Mouse (Mus musculus): ENCODE measurements around the gene Inpp4b.
A peak's percentile ranks its signal among the peaks of the same experiment; 100 is the strongest.

The Inpp4b gene

DNA sequence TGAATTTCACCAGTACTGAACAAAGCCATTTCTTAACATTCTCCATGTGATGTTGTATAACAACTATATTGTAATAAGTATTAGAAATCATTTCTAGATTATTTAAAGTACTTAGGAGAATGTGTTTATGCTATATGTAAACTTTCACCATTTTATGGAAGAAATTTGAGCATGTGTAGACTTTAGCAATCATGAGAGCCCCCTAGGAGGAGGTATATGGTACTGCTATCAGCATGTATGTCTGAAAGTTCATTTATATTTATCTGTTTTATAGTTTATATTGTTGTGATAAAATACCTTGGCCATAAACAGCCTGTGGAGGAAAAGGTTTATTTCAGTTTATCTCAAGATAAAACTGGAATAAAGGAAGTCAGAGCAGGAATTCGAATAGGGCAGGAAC is 141.5 kb downstream of the Inpp4b start:
- DNase-seq: no peak

DNA sequence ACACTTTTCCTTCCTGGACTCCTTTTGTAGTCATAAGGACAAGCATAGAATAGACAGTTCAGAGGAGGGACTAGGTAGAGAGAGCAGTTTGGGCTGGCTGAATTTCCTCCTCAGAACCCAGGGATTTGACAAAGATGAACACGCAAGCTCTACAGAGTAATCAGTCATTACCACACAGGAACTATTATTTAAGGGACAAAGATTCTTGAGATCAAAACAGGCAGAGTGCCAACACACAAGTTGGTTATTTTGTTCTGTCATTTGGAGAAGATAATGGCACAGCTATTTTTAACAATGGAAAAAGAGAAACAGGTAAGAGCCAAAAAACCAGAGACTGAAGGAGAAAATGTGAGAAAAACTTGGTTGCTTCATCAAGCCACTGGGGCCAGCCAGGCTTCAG is 143.3 kb downstream of the Inpp4b start:
- peak; percentile 13 for DNase-seq

DNA sequence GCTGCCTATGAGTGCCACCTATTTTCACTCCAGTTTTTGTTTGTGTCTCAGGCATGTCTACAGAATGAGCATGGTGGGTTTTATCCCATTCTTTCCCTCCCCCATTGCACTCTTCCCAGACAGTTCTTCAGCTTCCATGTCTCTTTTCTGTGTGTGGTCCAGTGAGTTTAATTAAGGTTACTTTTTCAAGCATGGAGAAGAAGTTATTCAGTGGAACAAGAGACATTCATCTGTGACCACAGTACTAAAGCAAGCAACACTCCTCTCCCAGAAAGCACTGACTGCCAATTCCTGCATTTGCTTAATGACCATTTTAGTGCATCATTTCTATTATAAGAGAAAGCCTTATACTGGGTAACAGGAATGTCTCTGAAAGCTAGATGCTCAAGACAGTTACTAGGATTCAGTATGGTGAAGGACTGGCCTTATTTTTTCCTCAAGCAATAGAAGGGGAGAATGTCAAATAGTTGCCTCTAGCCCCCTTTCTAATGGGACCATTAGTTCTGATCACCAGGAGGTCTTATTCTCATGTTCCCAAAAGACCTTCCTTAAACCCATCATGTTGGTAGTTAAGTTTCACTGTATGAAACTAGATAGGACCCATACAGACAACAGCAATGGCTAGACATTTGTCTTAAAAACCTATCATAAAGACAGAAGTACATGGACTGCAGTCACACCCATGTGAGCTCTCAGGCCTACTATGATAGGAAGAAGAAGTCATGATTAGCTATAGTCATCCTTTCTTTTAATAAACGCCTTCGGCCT is 147.7 kb downstream of the Inpp4b start:
- no peak for DNase-seq

DNA sequence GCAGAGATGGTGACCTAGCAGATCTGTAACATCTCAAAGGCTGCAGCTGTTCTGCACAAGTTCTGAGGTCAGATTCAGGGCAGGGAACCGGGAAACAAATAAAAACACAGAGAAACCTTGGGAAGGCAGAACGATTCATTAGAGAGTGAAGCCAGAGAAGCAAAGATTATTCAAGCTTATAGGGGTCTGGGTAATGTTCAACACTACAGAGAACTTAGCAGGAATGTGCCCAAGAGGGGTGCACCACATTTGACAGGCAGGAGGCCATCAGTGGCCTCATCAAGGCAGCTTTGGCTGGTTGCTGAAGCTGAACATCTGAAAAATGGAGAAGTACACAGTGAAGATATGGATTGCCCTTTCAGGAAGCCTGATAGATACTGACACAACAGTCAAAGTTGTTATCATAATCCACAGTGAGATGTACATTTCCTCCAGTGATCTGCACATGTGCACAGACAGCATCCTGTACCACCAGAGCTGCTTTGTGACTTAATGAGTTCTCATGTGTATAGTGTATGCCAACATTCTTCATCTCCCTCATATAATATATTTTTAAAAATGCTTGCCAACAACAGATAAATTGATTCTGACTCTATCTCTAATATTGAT is 148.8 kb downstream of the Inpp4b start:
- DNase-seq: no peak

DNA sequence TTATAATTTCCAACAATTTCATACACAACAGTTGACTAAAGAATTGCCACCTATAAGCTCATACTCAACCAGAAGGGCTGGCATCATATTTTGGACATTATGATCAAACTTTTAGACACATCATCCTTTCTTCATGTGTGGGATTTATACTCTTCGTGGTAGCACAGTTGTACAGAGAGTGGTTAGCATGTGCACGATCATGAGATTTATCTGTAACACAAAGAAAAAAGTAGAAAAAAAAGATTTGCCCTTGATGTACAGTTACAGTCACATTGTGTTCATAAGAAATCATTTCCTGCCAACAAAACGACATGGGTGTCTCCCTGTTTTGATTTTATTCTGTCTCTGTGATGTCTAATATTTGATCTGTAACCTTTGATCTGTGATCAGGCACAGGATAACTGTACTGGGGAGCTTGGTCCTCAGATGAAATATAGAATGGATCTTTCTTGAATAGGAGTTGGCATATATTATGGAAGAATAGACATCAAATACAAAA is 149.4 kb downstream of the Inpp4b start:
- DNase-seq: no peak

DNA sequence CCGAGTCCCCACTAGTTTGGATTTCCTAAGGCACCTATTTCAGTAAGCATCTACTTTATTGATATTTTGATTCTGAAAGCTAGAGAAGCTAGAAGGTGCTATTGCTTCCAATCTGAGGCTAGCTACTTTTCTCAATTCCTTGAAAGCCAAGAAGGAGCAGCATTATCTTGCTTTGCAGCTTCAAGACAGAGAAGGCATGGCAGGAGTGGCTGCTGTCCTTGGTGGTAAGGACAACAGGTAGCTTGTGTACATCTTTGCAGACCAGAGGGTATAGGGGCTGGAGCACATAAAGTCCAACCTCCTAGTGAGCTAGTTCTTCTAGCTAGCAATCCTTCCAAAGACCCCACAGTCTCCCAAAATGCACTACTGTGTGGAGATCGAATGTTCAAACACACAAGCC is 152.5 kb downstream of the Inpp4b start:
- DNase-seq: no peak

DNA sequence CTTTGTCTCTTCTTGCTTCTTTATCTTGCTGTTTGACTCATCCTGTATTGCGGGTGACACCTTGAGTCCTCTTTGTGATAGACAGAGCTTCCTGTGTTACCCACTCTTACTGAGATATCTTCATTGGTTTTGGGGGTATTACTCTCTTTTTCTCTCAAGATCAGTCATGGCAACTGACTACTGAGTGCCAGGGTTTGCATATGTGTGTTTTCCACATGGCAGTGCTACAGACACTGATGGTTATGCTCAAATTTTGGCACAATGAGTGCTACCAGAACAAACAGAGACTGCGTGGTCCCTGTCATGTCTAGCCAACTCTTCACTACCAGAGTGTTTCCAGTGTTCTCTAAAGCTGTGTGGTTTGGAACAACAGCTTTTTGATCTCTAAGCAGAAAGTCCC is 155.3 kb downstream of the Inpp4b start:
- DNase-seq: no peak

DNA sequence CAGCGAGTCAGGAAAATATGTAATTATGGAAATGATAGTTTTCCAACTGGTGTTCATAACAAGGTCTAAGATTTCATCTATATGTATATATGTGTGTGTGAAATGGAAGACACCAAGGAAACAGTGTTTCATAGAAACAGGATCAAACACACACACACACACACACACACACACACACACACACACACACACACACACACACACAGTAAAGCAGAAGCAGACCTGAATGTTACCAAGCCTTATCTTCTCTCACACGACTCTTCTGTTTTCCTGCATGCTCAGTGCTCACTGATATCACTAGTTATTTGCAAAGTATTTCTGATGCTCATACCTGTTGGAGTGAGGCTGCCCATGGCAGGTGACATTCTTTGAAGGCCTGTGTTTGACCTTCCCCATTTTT is 159.9 kb downstream of the Inpp4b start:
- DNase-seq: no peak

DNA sequence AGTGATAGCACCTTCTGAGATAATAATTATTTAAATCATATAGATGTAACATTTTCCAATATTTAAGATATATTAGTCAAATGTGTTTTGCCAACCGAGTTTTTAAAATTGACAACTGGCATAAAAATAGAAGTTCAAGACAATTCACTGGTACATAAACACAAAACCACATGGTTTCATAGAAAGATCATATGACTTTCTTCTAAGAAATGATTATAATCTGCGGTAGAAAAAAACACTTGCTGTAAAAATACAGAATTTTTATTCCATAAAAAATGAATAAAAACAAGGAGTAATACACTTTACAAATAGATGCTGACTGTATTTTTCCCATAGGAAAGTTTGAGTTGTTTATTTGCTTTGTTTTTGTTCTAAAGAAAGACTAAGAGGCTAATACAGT is 160.6 kb downstream of the Inpp4b start:
- no peak for DNase-seq

DNA sequence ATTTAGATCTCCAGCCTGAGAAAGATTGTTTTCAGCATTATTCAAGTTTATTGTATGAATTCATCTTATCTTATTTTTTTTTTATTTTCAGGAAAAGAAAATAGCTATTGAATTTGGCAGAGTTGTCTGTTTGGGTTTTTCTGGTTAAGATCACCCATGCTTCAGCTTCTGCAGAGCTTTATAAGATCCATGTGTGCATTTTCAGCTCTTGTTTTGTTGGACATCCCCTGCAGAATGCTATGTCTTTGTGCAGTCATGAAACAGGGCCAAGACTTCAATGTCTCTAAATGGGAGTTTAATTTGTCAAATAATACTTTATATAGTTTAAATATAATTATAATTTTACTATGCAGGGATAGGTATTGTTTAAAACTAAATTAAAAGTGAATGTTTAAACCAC is 170.5 kb downstream of the Inpp4b start:
- DNase-seq: no peak

DNA sequence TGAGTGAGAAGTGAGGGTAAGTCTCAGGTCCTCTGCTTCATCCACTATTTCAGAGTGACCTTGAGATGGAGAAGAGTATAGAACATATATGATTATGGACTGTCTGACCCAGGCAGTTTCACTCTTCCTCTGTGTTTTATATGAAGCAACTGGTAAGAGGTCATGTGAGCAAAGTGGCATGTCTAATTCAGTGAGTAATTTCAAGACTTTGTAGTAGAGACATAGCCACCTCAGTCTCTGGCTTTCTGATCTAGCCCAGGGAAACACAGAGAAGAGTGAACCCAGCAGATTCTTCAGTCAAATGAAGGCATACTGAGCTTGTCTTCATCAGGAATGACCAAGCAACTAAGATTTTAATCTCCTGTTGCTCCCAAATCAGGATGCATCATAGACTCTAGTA is 172.1 kb downstream of the Inpp4b start:
- DNase-seq: no peak

DNA sequence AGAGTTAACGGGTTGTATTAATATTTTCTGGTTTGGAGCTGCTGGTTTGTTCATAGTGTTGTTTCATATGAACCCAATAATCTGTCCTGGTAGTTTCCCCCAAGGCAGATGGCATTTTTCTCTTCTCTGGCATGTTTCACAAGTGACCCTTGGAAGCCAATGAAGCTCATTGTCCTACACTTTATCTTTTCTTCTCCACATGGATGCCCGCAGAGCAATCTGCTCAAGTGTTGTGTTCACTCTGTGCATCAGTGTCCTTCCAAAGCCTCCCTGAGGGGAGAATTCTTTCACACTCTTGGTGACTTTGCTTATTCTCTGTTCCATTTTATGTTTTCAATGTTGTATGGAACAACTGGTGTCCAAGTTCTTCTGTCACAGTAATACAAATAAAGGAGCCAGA is 179.7 kb downstream of the Inpp4b start:
- no peak for DNase-seq

DNA sequence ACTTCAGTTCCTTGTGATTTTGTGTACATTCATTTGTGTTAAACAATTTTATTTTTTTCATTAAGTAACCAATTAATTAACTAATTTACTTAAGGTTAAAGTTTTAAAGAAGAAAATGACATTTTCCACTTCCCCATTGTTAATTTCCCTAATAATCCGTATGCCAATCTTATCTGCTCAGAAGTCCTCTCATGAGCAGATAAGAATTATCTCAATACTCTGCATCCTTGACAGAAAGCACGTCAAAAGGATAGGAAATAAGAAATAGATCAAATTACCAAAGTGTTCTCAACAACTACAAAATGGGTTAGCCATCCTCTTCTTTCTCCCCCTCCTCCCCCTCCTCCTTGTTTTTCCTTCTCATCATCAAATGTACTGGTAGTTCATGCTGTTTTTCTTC is 182.2 kb downstream of the Inpp4b start:
- DNase-seq: no peak

DNA sequence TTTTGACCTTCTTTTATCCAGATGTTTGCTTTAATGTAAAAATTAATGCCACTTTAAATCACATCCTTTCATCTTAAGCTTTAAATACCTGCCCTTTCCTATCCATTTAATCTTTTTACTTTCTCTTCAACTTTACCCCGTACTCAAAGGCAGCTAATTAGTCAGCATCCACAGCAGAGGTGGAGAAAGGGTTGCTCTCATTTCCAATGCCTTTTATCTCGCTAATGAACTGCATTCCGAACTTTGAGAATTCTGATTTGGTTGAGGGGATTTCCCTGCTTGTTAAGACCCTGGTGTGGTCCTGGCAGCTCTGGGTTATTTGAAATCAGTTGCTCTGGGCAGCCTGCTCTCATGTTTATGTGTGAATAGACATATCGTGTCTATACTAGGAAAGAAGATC is 185.3 kb downstream of the Inpp4b start:
- no peak for DNase-seq

DNA sequence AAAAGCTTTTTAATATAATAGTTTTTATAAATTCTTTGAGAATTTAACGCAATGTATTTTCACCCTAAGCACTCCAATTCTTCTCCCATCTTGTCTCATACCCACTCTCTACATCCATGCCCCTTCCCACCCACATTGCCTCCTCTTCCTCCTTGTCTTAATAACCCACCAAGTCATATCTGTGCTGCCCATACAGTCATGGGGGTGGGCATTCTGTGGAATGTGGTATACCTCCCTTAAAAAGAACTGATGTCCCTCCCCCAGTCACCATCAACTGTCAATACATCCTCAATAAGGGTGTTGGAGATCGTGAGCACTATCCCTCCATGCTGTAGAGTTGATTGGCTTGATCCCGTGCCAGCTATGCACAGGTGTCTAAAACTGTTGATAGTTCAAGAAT is 196.0 kb downstream of the Inpp4b start:
- no peak for DNase-seq

DNA sequence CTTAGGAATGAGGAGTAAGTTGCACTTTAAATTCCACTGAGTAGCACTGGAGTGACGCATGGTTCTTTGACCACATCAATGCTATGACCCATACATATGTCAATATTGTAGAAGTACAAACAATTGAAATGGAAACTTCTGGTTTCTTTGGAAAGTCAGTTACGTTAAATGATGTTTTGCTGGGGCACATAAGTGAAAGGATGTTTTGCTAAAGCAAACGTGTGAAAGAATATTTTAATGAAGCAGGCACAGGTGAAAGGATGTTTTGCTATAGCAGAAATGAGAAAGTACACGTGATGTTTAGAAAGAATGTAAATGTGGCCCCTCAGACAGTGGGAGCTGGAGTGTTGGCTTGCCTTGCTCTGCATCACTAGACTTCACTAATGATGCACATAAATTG is 216.2 kb downstream of the Inpp4b start:
- no peak for DNase-seq

DNA sequence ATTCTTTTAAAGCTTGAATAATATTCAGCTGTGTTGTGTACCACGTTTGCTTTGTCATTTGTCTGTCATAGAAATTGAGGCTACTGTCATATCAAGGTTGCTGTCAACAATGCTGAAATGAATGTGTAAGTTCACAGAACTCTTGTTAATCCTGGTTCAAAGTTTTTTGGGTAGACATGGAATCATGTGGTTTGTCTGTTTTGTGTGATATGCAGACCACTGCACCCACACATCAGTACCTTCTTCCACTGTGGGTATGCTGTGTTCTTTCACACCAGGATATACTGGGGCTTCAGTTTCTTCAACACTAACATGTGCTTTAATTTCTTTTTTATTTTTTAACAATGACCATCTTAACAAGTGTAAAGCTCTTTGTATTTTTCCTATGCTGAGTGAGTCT is 220.0 kb downstream of the Inpp4b start:
- DNase-seq: no peak

DNA sequence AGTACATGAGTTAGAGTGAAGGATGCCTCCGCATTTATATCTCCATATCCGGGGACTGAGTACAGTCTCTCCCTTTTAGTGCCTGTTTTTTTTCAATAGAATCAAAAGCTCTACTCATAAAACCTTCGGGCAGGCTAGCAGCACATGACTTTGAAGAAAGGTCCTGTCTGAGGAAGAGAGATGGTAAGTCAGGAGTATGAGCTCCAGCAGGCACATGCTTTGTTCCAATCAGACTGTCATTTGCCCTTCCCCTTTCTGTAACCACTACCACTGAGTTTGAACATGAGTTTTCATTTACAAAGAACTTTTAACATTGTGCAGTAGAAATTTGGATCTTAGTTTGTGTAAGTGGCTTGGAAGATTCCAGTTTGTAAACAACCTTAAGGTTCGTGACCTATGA is 223.1 kb downstream of the Inpp4b start:
- no peak for DNase-seq

DNA sequence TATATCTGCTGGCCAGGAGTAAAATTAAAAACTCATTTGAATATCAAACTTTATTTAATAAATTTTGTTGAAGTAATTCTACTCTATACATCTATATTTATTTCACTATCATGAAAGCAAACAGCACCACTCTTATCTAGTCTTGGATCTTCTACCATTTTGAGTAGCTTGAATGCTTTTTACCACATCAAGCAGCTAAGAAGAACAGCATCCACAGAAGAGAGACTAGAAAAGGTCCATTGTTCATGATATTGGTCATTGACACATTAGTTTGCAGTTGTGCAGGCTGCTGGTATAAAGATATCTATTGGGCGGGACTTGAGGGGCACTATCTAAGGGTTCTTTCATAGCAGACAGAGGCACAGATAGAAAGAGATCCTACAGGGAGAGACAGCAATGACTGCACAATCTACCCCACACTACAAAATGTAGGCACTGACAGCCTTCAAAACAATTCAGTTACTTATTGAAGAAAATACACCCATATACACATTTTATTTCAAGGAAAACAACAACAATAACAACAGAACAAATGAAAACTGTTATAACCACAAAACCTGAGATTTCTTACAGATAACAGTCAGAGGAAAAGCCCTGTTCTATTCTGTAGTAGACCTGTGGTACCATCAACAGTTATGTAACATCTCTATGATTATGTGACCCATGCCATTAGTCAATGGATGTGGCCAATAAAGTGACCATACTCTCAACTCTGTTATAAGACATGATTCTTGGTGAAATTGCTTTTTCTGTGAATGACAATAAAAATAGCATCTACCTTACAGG is 230.2 kb downstream of the Inpp4b start:
- DNase-seq: no peak

DNA sequence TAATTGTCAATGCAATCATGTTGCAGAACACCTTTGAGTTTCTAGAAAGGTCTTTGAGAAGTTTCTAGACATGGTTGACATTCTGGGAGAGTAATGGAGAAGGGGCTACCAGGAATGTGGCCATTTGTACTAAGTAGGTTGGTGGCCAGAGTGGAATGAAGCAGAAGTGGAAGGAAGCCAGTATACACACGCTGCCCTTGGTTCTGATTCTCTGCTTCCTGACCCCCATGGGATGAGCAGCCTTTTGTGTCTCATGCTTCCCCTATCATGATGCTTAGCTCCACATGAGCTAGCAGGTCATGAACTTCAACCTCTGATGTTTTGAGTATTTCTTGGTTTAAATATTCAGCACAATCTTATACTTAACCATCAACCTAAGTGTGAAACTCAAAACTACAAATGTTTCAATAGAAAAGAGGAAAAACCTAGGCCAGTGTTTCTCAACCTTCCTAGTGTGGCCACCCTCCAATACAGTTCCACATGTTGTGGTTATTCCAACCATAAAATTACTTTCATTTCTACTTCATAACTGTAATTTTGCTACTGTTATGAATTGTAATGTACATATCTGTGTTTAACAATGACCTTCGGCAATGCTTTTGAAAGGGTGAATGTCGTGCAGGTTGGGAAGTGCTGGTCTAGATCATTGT is 233.0 kb downstream of the Inpp4b start:
- no peak for DNase-seq

DNA sequence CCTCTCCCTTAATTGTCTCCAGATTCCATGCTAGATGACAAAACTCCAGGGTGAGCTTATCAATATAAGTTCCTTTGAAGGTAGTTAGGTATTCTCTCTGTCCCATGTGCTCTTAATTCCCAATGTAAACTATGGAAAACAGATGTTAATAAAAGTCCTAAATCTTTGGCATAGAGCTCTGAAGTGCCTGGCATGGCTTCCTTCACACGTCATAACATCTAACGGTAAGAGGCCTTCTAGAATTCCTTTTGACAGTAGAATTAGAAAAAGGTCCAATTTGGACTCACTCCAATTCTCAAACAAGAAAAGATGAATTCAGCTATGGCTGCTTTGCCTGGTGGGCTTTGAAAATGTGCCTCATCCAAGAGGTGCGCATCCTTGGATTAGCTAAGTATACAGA is 236.6 kb downstream of the Inpp4b start:
- no peak for DNase-seq

DNA sequence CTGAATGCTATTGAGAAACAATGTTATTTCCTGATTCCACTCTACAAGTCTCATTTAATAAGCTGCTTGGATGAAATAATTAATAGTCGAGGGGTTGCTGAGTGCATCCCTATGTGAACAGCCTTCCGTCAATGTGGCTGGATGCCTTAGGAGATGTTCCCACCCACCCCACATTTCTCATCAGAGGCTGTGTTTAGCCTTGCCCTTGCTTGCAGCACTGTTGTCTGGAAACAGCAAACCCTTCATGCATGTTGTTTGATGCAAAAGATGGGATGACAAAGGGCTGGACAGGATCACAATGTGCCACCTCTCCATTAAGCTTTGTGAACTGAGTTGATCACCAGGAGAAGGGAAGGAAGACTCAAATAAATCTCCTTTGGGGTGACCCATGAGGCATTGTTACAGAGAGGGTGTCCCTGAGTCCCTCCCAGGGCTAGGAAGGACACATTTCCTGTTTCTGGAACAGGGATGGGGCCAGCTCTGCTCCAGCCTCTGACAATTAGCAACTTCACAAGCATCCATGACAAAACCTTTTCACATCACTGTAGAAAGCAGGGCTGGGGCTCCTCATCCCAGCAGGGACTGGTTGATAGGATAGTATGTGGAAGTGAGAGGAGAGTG is 239.6 kb downstream of the Inpp4b start:
- DNase-seq: peak; percentile 74

DNA sequence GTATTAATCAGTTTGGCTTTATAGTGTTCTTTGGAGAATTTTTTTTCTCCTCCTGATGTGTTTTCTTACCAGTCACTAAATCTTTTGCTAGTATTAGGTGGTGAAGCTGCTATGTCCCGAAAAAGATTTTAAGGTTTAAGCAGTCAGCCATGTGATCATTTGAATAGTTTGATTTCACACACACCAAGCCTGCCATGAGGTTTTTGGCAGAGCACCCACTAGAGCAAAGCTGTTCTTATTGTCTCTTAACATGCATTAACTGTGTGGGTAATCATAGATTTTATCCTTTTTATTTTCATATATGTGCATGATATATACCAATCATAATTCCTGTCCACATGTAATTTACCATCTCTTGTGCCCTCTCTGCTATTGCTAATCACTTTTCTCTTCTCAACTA is 240.6 kb downstream of the Inpp4b start:
- DNase-seq: no peak
